Mouse (Mus musculus) heart, adult 2 months (tissue): ENCODE data around the gene Schip1.

Experiments
- CTCF ChIP-seq: fragments of 200-600 bp; IDR thresholded peaks from 2 replicates; pipeline ENCODE4 v1.8.1; 2022; ENCODE audit warnings: antibody characterized with exemption, mild to moderate bottlenecking, moderate library complexity
- EP300 ChIP-seq: fragments of 200-500 bp; IDR thresholded peaks from 2 replicates; pipeline ENCODE4 v1.6.1; 2011; ENCODE audit warnings: low read depth, low read length, control low read depth; ENCODE audit not compliant: insufficient read depth
- POLR2A ChIP-seq: fragments of 200-500 bp; IDR thresholded peaks from 2 replicates; pipeline ENCODE4 v1.6.1; 2011; ENCODE audit warnings: mild to moderate bottlenecking, low read depth, low read length, control low read depth; ENCODE audit not compliant: insufficient read depth

DNA sequence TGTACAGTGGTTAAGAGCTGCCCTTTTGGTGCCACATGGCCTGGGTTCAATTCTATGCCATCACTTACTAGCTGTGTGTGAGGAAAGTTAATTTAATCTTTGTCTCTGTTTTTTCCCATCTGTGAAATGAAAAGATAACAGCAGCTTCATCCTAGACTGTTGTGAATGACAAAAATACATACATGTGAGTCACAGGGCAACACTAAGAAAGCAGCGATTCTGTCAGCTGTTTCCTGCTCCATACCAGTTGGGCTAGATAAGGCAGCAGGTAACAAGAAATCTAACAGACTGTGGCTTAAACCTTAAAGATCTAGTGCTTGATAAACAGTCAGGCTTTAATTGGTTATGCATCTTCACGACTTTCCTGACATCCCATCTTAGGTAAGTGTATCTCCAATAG is 124.5 kb downstream of the Schip1 start:
- TF ChIP-seq EP300 (no peak), POLR2A (no peak), CTCF (no peak)
